Mouse (Mus musculus) v-Abl transformed pro-B cells (cell line): ENCODE measurements at regions not wholly inside any gene's neighbourhood (a gene's known extent, or its start where the extent isn't known, plus 50 kb on each side); places are given as distances from the start of the nearest gene placed in this dataset.

ENCODE experiments used
- in situ Hi-C, 2 experiments: fragments of 400-800 bp; cut with MboI; formaldehyde crosslinking; loops; one replicate each; pipeline ENCODE4 v1.15.1; 2025; ENCODE audit not compliant: unreplicated experiment in 2 of 2

- in situ Hi-C loops = no loop called here
Measured at GRCm38 (mm10) chr5:118447366-118447765, 113.1 kb upstream of the Med13l start.

DNA sequence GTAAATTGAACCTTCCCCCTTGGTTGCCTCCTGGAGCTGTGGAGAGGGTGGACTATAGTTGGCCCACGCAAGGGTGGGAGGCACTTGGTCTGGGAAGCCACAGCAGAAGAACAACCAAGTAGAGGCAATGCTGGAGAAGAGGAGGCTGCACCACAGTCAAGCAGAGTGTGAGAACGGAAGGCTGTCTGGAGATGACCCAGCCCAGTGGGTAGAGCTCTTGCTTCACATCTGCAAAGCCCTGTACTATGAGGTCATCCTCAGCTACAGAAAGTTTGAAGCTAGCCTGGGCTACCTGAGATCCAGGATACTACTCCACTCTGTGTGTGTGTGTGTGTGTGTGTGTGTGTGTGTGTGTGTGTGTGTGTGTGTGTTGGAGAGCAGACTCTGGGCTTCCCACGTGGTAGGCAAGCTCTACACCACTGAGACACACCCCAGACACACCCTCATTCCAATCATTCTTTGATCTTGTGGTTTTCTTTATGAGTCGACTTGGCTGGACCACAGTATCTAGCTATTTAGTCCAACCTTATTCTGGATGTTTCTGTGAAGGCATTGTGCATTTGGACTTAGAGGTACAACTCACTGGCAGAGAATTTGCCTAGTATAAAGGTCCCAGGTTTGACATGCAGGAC is 111.5 kb upstream of the Med13l start:
- in situ Hi-C loops = no loop called here

GRCm38 (mm10) chr5:118449893-118450292 is 110.6 kb upstream of the Med13l start:
- in situ Hi-C loops = no loop called here

DNA sequence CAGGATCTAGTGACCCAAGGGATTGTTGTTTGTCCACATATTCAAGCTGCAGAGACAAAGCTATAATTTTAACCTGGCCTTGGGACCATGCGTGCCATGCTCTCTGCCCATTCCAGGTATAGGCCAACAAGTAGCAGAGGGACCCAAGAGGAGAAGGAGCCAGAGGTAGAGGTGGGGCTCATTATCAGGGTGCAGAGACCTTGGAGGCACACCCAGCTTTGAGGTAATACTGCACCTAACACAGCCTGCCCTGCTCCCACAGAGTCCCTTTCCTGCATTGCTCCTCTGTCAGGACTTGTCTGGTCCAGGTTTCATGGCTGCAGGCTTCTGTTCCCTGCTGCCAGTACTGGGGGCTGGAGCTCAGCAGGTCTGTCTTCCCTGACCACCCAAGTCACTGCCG is 108.4 kb upstream of the Med13l start:
- in situ Hi-C loops = no loop called here

- in situ Hi-C loops = no loop called here
Measured at GRCm38 (mm10) chr5:118454096-118454495, 106.4 kb upstream of the Med13l start.

GRCm38 (mm10) chr5:118458727-118459390 is 101.6 kb upstream of the Med13l start:
- in situ Hi-C loops = no loop called here

DNA sequence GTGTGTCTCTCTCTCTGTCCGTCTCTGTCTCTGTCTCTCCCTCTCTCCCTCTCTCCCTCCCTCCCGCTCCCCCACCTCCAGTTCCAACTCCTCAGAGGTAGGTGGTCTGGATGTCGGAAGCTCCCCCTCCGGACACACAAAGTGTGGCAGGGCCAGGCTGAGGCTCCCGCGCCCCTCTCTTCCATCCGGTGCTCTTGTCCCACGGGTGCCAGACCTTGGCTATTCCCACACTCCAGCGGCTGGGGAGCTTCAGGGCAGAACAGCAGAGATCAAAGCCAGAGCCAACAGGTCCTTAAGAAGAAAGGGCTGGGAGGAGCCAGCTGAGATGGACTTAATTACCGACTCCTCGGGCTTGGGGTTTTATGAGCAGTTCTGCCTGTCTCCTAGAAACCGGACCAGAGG is 101.1 kb upstream of the Med13l start:
- in situ Hi-C loops = no loop called here

DNA sequence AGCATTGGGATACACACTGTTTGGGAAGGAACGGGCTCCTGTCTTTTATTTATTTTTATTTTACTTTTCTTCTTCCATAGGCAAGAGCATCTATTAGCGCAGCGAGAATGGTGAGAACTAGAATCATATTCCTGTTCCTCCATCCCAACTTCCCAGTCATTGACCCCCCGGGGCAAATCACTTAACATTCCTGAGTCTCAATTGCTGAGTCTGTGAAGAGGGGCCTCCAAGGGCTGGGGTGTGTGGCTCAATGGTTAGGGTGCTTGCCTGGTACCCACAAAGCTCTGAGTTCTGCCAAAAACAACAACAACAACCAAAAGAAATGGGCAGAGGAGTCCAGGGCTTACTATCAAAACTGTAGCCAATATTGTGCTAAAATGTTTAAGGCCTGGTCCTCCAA is 98.5 kb upstream of the Med13l start:
- in situ Hi-C loops = loop anchor here (5.0 to 10.0 kb wide), 2 partner anchors 77 to 80 kb away; no protein-coding TSS in a partner anchor

GRCm38 (mm10) chr5:118464931-118465801 is 95.3 kb upstream of the Med13l start:
- in situ Hi-C loops = loop anchor here (5.0 to 10.0 kb wide), 2 partner anchors 80 to 83 kb away; no protein-coding TSS in a partner anchor

- in situ Hi-C loops = loop anchor here in 1 of 2 experiments (10.0 kb wide), 1 partner anchor 81 kb away; no protein-coding TSS in a partner anchor
Measured at GRCm38 (mm10) chr5:118465991-118466750, 94.3 kb upstream of the Med13l start.

DNA sequence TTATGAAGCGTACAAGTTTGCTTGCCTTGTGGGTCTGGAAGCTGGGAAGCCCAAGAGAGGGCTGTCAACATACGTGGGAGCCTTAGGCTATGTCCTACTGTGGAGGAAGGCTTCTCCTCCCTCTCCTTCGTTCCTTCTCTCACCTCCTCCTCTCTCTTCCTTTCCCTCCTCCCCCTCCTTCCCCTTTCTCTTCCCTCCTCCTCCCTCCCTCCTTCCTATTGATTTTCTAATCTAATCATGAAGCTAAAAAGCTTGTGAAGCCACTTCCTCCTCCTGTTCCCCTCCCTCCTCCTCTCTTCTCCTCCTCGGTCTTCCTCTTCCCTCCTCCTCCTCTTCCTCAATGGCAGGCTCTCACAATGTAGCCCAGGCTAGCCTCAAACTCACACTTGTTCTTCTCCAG is 91.7 kb upstream of the Med13l start:
- in situ Hi-C loops = loop anchor here in 1 of 2 experiments (10.0 kb wide), 1 partner anchor 84 kb away; no protein-coding TSS in a partner anchor

DNA sequence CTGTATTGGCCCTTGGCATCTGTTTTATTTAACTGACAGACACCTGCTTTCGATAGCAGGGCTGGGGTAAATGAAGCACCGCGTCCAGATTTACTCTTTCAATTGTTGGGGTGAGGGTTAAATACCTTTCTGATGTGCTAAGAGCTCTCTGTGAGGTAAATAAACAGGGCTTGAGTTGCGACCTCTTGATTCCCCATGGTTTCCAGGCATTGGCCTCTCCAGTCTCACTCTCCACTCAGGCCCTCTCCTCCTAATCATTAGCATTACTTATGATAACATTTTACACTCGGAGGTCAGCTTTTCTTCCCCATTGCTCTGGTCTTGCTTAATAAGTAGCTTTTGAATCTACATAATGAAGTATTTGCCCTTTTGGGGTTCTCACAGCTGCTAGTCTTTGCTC is 88.9 kb upstream of the Med13l start:
- in situ Hi-C loops = no loop called here

DNA sequence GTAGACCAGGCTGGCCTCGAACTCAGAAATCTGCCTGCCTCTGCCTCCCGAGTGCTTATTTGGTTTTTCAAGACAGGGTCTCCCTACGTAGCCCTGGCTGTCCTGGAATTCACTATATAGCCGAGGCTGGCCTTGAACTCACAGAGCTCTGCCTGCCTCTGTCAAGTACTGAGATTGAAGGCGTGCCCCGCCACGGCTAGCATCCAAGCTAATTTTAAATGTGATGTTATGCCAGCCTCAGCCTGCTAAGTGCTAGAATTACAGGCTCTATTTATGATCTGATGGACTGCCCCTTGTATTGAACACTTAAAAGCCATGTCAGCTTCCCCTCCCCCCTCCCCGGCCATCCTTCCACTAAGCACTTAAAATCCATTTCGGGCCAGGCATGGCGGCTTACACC is 88.2 kb upstream of the Med13l start:
- in situ Hi-C loops = no loop called here

DNA sequence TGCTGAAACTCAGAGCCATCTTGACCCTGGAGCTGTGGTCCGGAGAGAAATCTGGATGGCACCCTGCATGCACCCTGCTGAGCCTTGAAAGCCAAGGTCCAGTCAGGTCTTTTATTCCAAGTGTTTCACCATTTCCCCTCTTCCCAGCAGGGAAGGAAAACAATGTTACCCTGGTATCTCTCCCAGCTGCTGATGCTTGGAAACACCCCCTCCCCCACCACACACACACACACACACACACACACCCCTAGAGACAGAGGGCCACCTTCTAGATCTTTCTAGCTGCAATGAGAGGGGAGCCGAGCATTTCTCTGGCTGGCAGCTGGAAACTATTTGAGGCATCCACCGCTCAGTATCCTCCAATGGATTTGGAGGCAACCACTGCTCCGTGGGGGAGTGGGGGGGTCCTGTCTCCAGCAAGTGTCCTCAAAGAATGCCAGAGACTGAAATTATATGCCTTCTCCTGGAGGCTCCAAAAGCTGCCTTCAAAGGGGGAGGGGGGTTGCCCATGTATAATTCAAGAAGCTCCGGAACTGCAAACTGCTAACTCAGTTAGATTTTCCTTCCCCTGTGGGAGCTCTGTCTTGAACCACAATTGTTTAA is 87.2 kb upstream of the Med13l start:
- in situ Hi-C loops = no loop called here

- in situ Hi-C loops = no loop called here
Measured at GRCm38 (mm10) chr5:118476597-118476996, 83.9 kb upstream of the Med13l start.

DNA sequence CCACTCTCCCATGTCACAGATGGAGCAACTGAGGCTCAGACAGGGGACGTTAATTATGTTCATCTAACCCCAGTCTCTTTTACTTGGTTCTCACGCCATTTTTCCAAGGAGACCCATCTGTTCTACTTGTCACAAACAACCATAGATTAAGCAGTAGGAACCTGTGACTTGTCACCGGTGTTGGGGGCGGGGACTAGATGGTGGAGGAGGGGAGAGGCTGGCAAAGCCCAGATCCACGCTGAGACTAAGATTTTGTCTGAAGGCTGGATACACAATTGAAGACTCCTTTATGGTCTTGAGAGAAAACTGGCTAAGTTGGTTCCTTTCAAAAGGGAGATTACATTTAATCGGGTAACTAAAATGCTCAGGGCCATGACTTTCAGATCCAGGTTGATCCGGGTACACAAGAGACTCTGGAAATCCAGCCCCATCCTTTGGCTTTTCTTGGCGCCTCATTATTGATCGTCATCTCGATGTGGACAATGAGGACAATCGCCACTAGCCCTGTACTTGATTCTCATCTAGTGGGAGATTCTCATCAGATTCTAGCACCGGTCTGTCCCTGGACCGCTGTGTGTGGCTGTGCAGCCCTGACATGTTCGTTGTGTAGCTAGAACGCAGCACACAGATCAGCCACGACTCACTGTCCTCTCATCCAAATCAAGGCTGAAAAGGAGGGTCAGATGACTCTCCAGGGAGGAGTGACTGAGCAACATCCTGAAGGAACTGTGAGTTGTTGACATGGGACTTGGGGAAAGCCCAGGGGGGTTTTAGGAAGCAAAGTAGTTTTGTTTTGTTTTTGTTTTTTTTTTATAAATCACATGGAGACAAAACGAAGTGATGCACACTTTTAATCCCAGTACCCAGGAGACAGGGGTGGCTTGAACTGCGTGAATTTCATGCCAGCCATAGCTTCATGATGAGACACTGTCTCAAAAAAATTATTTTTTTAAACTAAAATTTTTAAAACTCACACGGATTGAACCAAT is 83.1 kb upstream of the Med13l start:
- in situ Hi-C loops = no loop called here

DNA sequence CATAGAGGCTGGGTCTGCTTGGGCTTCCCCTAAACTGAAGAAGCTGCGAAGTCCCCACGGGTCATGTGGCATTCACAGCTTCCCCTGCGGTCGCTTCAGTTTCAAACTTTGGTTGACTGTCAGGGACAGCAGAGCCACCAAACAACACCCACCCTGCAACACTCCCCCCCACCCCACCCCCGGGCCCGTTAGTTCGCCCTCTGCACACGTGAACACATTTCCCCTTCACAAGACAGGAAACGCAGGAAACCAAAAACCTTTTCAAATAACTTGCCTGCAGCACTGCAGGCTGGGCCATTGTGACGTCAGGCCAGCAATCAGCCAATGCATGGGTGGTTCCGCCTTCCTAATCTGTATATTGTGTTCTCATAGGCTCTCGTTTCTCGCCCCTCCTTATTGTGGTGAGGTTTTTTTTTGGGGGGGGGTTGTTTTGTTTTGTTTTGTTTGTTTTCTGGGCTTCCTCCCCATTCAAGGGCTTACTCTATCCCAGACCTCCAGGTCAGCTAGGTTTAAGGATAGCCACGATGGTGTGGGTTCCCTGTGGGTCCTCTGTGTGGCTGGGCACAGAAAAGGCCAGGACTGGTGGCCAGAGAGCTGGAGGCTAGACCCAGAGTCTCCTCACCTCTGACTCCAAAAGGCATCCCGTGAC is 82.2 kb upstream of the Med13l start:
- in situ Hi-C loops = no loop called here

GRCm38 (mm10) chr5:118480000-118480399 is 80.5 kb upstream of the Med13l start:
- in situ Hi-C loops = loop anchor here (5.0 to 10.0 kb wide), 2 partner anchors 77 to 255 kb away; no protein-coding TSS in a partner anchor
